Mouse (Mus musculus) liver, embryonic 14.5 days (tissue): Measurements from ENCODE around the gene Mill2. TPM values are rescaled to one million over a fixed set of nuclear protein-coding genes. Genes with fewer than 3 reads are reported as not detected.

Experiments
- ATAC-seq: fragments of 200-750 bp; cut with Nextera tagmentation; 2 replicates; pipeline ENCODE4 v1.8.0; 2017; ENCODE audit warnings: moderate number of reproducible peaks, mild to moderate bottlenecking, moderate library complexity; ENCODE audit not compliant: insufficient read depth
- DNase-seq, 3 experiments: peaks; one replicate each; pipeline ENCODE4 v3.0.0-alpha.2; 2012 to 2013; ENCODE audit warnings: low read depth in 3 of 3, low spot score in 3 of 3
- H3K27ac ChIP-seq: fragments of 300-500 bp; sonication (generic); 2 replicates; pipeline ENCODE4 v1.5.1; 2014; ENCODE audit warnings: moderate library complexity, mild to moderate bottlenecking, control low read depth, inconsistent platforms
- H3K27me3 ChIP-seq: fragments of 300-500 bp; sonication (generic); 2 replicates; pipeline ENCODE4 v1.6.1; 2014; ENCODE audit warnings: mild to moderate bottlenecking, low read length, moderate library complexity; ENCODE audit not compliant: control insufficient read depth, insufficient read depth
- H3K36me3 ChIP-seq: fragments of 300-500 bp; sonication (generic); replicated peaks from 2 replicates; pipeline ENCODE4 v1.6.1; 2014; ENCODE audit warnings: low read depth; ENCODE audit not compliant: control insufficient read depth, insufficient read depth
- H3K4me1 ChIP-seq, 2 experiments: fragments of 200-500 bp in 1 of 2; fragments of 300-500 bp in 1 of 2; sonication (generic) in 1 of 2; replicated peaks; 2 replicates each; pipeline ENCODE4 v1.6.1; 2012 to 2014; ENCODE audit warnings: antibody characterized with exemption in 1 of 2, inconsistent platforms in 1 of 2, low read length in 1 of 2; ENCODE audit not compliant: control insufficient read depth in 2 of 2, insufficient read depth in 2 of 2
- H3K4me2 ChIP-seq: fragments of 300-500 bp; sonication (generic); 2 replicates; pipeline ENCODE4 v1.6.1; 2014; ENCODE audit warnings: low read depth, mild to moderate bottlenecking, control low read depth, moderate library complexity
- H3K4me3 ChIP-seq, 2 experiments: fragments of 200-500 bp in 1 of 2; fragments of 300-500 bp in 1 of 2; sonication (generic) in 1 of 2; 2 replicates each; pipeline ENCODE4 v1.5.1; 2012 to 2014; ENCODE audit warnings: low read depth in 2 of 2, low read length in 2 of 2, mild to moderate bottlenecking in 2 of 2, control low read depth in 1 of 2, inconsistent platforms in 1 of 2, moderate library complexity in 1 of 2; ENCODE audit not compliant: insufficient read depth in 1 of 2
- H3K9ac ChIP-seq: fragments of 300-500 bp; sonication (generic); replicated peaks from 2 replicates; pipeline ENCODE4 v1.6.1; 2014; ENCODE audit warnings: mild to moderate bottlenecking, control low read depth, moderate library complexity
- H3K9me3 ChIP-seq: fragments of 300-500 bp; sonication (generic); 2 replicates; pipeline ENCODE4 v1.6.1; 2016; ENCODE audit warnings: low read length, mixed read lengths; ENCODE audit not compliant: control insufficient read depth
- CTCF ChIP-seq: IDR thresholded peaks from 2 replicates; pipeline ENCODE4 v1.5.1; 2016; ENCODE audit warnings: antibody characterized with exemption, low read depth, control low read depth
- EP300 ChIP-seq: IDR thresholded peaks from 2 replicates; pipeline ENCODE4 v1.6.1; 2016; ENCODE audit warnings: antibody characterized with exemption, low read depth
- WGBS: fragments of 180-500 bp; shearing (Covaris S2); extraction: QIAGEN DNeasy Blood & Tissue Kit; methylation state at CpG from one replicate; pipeline ENCODE4 v1.1.7; 2014; ENCODE audit not compliant: insufficient replicate concordance; 5-methylcytosine and 5-hydroxymethylcytosine counted together
- polyA plus RNA-seq, 2 experiments: library from polyadenylated mRNA; depleted of rRNA in 1 of 2; stranded (reverse) in 1 of 2; unstranded in 1 of 2; fragments of >200 nt; fragmentation: Nextera tagmentation in 1 of 2; extraction: Ambion mirVana in 1 of 2; gene quantifications; 2 replicates each; pipeline versions ENCODE4 v1.2.1 to v1.2.3; 2012 to 2014

Mill2 gene
- polyA plus RNA-seq, 2 experiments: 0.09 to 0.18 TPM

DNA sequence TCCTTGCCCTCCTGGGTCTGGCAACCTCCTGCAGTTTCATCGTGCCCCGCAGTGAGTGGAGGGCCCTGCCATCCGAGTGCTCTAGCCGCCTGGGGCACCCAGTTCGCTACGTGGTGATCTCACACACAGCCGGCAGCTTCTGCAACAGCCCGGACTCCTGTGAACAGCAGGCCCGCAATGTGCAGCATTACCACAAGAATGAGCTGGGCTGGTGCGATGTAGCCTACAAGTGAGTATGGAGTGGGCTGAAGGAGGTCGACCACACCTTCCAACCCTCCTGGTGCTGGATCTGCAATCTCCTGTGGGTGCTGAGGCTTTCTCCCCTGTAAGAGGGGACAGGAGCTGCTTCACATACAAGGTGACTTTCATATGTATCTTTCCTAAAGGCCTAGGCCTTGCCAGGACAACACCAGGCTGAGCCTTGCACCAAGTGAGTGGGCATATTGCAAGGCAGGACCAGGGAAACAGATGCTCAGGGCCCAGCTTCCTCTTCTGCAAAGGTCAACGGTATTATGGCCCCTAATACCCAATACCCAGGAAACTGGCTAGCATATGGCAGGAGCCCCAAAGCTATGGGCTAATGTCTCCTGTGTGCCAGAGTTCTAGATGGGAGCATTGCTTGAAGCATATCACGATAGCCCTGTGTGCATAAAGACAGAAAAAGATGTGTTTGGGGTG is 45.1 kb downstream of the Mill2 start:
- DNase-seq (no peak), ATAC-seq (no peak)
- Histone ChIP-seq H3K9ac (no peak overlapping the region), H3K36me3 (no peaks in the 10 kb centered on the region), H3K27ac (no peak overlapping the region), H3K4me1 (no peaks in the 10 kb centered on the region), H3K27me3 (no peaks in the 10 kb centered on the region), H3K9me3 (no peaks in the 10 kb centered on the region), H3K4me2 (no peak overlapping the region), H3K4me3 (no peak overlapping the region)
- WGBS: 43% methylated on average over 13 of the region's 13 CpGs
- no peak for TF ChIP-seq EP300
- TF ChIP-seq CTCF: no peak

DNA sequence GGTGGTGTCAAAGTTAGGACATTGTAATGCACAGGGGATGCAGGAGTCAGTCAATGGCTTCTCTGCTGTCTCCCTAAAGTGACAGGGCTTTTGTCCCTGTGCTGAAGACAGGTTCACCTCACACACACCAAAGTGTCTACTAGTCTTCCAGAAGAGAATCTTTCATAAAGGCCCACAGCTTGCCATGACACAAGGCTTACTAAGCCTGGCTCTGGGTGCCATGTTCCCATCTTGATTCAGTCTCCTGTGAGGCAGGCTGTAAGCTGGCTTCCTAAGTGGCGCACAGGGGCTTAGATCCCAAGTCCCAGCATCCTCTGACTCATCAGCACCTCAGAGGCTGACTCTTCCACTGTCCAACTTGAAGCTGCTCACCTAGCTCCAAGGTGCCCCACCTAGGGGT is 47.2 kb downstream of the Mill2 start:
- Histone ChIP-seq H3K27me3 (no peaks in the 10 kb centered on the region), H3K27ac (no peak overlapping the region), H3K36me3 (no peaks in the 10 kb centered on the region), H3K9me3 (no peaks in the 10 kb centered on the region), H3K9ac (no peak overlapping the region), H3K4me2 (no peak overlapping the region), H3K4me1 (no peaks in the 10 kb centered on the region), H3K4me3 (no peak overlapping the region)
- ATAC-seq: no peak
- DNase-seq: no peak
- TF ChIP-seq CTCF: no peak
- no peak for TF ChIP-seq EP300
- WGBS: 50% methylated on average over 1 of the region's 1 CpGs

DNA sequence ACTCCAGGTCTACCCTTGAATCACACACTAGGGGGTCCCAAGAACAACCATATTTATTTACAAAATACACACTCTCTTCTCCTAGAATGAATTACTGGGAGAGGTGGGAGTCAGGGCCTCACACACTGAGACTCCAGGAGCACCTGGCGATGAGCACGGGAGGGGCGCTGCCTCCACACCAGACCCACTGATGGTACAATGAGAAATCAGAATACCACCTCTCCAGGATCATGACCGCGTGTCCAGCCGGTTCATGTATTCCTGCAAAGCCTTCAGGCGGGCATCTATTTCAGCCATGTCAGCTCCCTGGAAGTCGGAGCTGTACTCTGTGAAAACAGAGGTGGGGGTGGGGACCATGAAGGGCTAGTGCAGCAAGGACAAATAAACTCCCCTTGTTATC is 51.1 kb downstream of the Mill2 start:
- TF ChIP-seq EP300: no peak
- no peak for TF ChIP-seq CTCF
- Histone ChIP-seq H3K4me2 (no peak overlapping the region), H3K27ac (no peak overlapping the region), H3K36me3 (no peaks in the 10 kb centered on the region), H3K9ac (no peak overlapping the region), H3K4me1 (peaks cover 0 to 2% of the 10 kb centered on the region in 2 experiments; a peak in 2 of 4 replicates), H3K27me3 (peaks cover 14% of the 10 kb centered on the region), H3K4me3 (no peak overlapping the region), H3K9me3 (no peaks in the 10 kb centered on the region)
- no peak for ATAC-seq
- DNase-seq: no peak
- WGBS: 72% methylated on average over 8 of the region's 8 CpGs

DNA sequence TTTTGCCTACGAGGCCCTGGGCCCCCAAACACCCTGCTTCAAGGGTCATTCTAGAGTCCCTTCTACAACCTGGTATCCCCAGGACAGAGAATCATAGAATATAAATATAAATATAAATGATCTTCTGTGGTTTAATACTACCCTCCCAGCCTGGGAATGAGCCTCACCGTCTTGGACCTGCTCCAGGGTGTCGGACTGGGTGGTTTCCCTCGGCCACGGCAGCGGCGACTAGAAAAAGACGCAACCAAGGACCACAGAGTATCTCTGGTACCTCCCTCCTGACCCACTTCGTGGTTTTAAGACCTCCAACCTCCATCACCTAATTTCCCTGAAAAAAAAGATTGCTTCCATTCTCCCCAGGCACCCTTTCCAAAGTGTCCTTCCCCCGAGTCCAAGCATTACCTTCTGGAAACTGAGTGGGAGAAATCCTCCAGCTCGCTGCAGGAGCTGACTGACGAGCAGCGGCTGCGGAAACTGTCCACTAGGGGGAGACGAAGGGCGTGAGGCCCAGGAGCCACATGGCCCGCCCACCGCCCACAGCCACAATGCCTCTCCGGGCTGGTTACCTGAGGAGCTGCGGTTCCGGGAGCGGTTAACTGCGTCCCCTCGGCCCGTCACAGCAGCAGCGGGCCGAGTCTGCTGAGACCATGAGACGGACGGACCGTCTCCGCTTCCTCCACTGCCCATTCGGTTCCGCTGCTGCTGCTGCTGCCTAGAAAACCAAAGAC is 52.3 kb downstream of the Mill2 start:
- 17% methylated on average over 33 of the region's 33 CpGs for WGBS
- DNase-seq: peak; percentile 44 to 49 (median 48)

DNA sequence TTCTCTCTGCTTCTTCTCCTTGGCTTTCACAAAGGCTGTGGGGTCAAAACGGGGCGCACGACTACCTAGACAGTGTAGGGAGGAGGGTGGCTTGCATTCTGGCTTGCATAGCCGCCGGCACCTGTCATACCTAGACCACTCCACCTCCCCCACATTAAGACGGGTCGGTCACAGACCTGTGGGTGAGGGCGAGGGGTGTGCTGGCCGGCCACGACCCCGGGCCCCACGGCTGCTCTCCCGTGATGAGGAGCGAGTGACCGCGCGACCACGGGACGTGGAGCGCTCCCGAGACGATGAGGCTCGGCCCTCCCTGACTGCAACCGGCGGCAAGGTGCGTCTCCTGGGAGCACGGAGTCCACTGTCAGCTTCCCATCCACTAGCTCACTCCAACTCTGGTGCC is 53.2 kb downstream of the Mill2 start:
- no peak; the same call in 1 of the 2 replicates for ATAC-seq
- 25% methylated on average over 27 of the region's 27 CpGs for whole genome bisulfite sequencing
- Histone ChIP-seq H3K36me3 (no peaks in the 10 kb centered on the region), H3K9ac (no peak overlapping the region), H3K27me3 (peaks cover 14% of the 10 kb centered on the region), H3K4me2 (peak overlapping the region; percentile 50; the same call in 1 of the 2 replicates), H3K27ac (no peak overlapping the region), H3K4me1 (peaks cover 0 to 2% of the 10 kb centered on the region in 2 experiments; a peak in 2 of 4 replicates), H3K9me3 (no peaks in the 10 kb centered on the region), H3K4me3 (no peak overlapping the region)
- DNase-seq: no peak
- TF ChIP-seq CTCF (no peak), EP300 (no peak)

More for the DNA sequence above, 52.3 kb downstream of the Mill2 start:
- ATAC-seq: peak; percentile 40; the same call in 1 of the 2 replicates
- Histone ChIP-seq H3K4me2 (peak overlapping the region; percentile 50), H3K36me3 (no peaks in the 10 kb centered on the region), H3K4me3 (peak overlapping the region in 1 of 2 experiments; percentile 38; a peak in 2 of 4 replicates), H3K9ac (no peak overlapping the region), H3K9me3 (no peaks in the 10 kb centered on the region), H3K27me3 (peaks cover 14% of the 10 kb centered on the region), H3K4me1 (peaks cover 0 to 2% of the 10 kb centered on the region in 2 experiments; a peak in 2 of 4 replicates), H3K27ac (no peak overlapping the region)
- TF ChIP-seq CTCF: peak; percentile 96
- TF ChIP-seq EP300: no peak
